Mouse (Mus musculus) liver, embryonic 16.5 days (tissue): Measurements from ENCODE around the gene Slc2a4. TPM values are rescaled to one million over a fixed set of nuclear protein-coding genes. Genes with fewer than 3 reads are reported as not detected.

Experiments
- ATAC-seq: fragments of 200-750 bp; cut with Nextera tagmentation; 2 replicates; pipeline ENCODE4 v1.8.0; 2017; ENCODE audit warnings: low read depth, mild to moderate bottlenecking, moderate number of reproducible peaks, moderate library complexity
- H3K27ac ChIP-seq: fragments of 300-500 bp; sonication (generic); 2 replicates; pipeline ENCODE4 v1.5.1; 2014; ENCODE audit warnings: mild to moderate bottlenecking, low read length
- H3K27me3 ChIP-seq: fragments of 300-500 bp; sonication (generic); 2 replicates; pipeline ENCODE4 v1.6.1; 2014; ENCODE audit warnings: low read depth, low read length, mixed read lengths; ENCODE audit not compliant: control insufficient read depth, insufficient read depth
- H3K36me3 ChIP-seq: fragments of 300-500 bp; sonication (generic); 2 replicates; pipeline ENCODE4 v1.6.1; 2014; ENCODE audit warnings: mild to moderate bottlenecking; ENCODE audit not compliant: control insufficient read depth, insufficient read depth
- H3K4me1 ChIP-seq: fragments of 300-500 bp; sonication (generic); 2 replicates; pipeline ENCODE4 v1.6.1; 2014; ENCODE audit warnings: low read depth, low read length, mixed read lengths; ENCODE audit not compliant: control insufficient read depth
- H3K4me2 ChIP-seq: fragments of 300-500 bp; sonication (generic); 2 replicates; pipeline ENCODE4 v1.6.1; 2014; ENCODE audit warnings: low read depth, low read length, mixed read lengths
- H3K4me3 ChIP-seq: fragments of 300-500 bp; sonication (generic); 2 replicates; pipeline ENCODE4 v1.5.1; 2014; ENCODE audit warnings: low read depth, mild to moderate bottlenecking, low read length
- H3K9ac ChIP-seq: fragments of 300-500 bp; sonication (generic); 2 replicates; pipeline ENCODE4 v1.6.1; 2014; ENCODE audit warnings: low read depth, low read length
- H3K9me3 ChIP-seq: fragments of 300-500 bp; sonication (generic); replicated peaks from 2 replicates; pipeline ENCODE4 v1.6.1; 2016; ENCODE audit warnings: low read length; ENCODE audit not compliant: control insufficient read depth
- WGBS: fragments of 180-500 bp; shearing (Covaris S2); extraction: QIAGEN DNeasy Blood & Tissue Kit; methylation state at CpG from one replicate; pipeline ENCODE4 v1.1.7; 2014; ENCODE audit not compliant: insufficient replicate concordance; 5-methylcytosine and 5-hydroxymethylcytosine counted together
- polyA plus RNA-seq: library from polyadenylated mRNA; unstranded; fragments of >200 nt; fragmentation: Nextera tagmentation; extraction: Ambion mirVana; gene quantifications from 2 replicates; pipeline ENCODE4 v1.2.1, GENCODE M21; 2015

Slc2a4 gene
- polyA plus RNA-seq, 1 experiment from 2014 or later = 22.6 TPM

GRCm38 (mm10) chr11:69915667-69916627 is 32.0 kb downstream of the Slc2a4 start:
- Histone ChIP-seq H3K4me3 (peak overlapping the region; percentile 93), H3K36me3 (peaks cover 54% of the 10 kb centered on the region), H3K4me2 (peak overlapping the region; percentile 96), H3K4me1 (peaks cover 52% of the 10 kb centered on the region), H3K27me3 (no peaks in the 10 kb centered on the region), H3K9ac (peak overlapping the region; percentile 94), H3K9me3 (no peaks in the 10 kb centered on the region), H3K27ac (peak overlapping the region; percentile 99)
- 21% methylated on average over 5 of the region's 5 CpGs for WGBS
- peak; percentile 64 for ATAC-seq

GRCm38 (mm10) chr11:69914917-69915430 is 33.0 kb downstream of the Slc2a4 start:
- peak overlapping the region; percentile 99 for H3K27ac ChIP-seq
- no peak for ATAC-seq
- peak overlapping the region; percentile 96 for H3K4me2 ChIP-seq
- no peaks in the 10 kb centered on the region for H3K9me3 ChIP-seq
- WGBS = 24% methylated on average over 9 of the region's 9 CpGs
- peak overlapping the region; percentile 94 for H3K9ac ChIP-seq
- H3K27me3 ChIP-seq = no peaks in the 10 kb centered on the region
- H3K36me3 ChIP-seq = peaks cover 59% of the 10 kb centered on the region
- H3K4me3 ChIP-seq = peak overlapping the region; percentile 93
- H3K4me1 ChIP-seq = peaks cover 52% of the 10 kb centered on the region

- Histone ChIP-seq H3K9me3 (no peaks in the 10 kb centered on the region), H3K9ac (peak overlapping the region; percentile 94), H3K27me3 (no peaks in the 10 kb centered on the region), H3K27ac (peak overlapping the region; percentile 99), H3K4me1 (peaks cover 50% of the 10 kb centered on the region), H3K4me2 (peak overlapping the region; percentile 96), H3K4me3 (peak overlapping the region; percentile 93), H3K36me3 (peaks cover 62% of the 10 kb centered on the region)
- ATAC-seq = peak; percentile 8
- 1% methylated on average over 17 of the region's 17 CpGs for WGBS
Observed at GRCm38 (mm10) chr11:69914372-69914764, 33.6 kb downstream of the Slc2a4 start.

- Histone ChIP-seq H3K9ac (peak within 1 kb of the TSS; percentile 94), H3K4me1 (peaks cover 44% of the 10 kb centered on the region), H3K4me2 (peak within 1 kb of the TSS; percentile 96), H3K36me3 (peaks cover 65% of the 10 kb centered on the region), H3K27me3 (no peaks in the 10 kb centered on the region), H3K27ac (peak within 1 kb of the TSS; percentile 99), H3K4me3 (peak within 1 kb of the TSS; percentile 93), H3K9me3 (no peaks in the 10 kb centered on the region)
- peak; percentile 75 for ATAC-seq
- WGBS = 2% methylated on average over 61 of the region's 61 CpGs
Observed at GRCm38 (mm10) chr11:69913554-69914371, 34.2 kb downstream of the Slc2a4 start, which contains the start of gene Gps2. Gene Gps2 (plus strand): TSS chr11:69913888.

GRCm38 (mm10) chr11:69912716-69913530 is 35.1 kb downstream of the Slc2a4 start:
- WGBS = 74% methylated on average over 15 of the region's 15 CpGs
- ATAC-seq = no peak
- Histone ChIP-seq H3K36me3 (peaks cover 65% of the 10 kb centered on the region), H3K9ac (peak overlapping the region; percentile 94), H3K27me3 (no peaks in the 10 kb centered on the region), H3K4me1 (peaks cover 36% of the 10 kb centered on the region), H3K9me3 (no peaks in the 10 kb centered on the region), H3K27ac (peak overlapping the region; percentile 71), H3K4me2 (peak overlapping the region; percentile 96), H3K4me3 (peak overlapping the region; percentile 93)

- WGBS = 81% methylated on average over 6 of the region's 6 CpGs
- Histone ChIP-seq H3K4me3 (no peak overlapping the region), H3K27ac (no peak overlapping the region), H3K9ac (no peak overlapping the region), H3K36me3 (peaks cover 65% of the 10 kb centered on the region), H3K4me1 (peaks cover 24% of the 10 kb centered on the region), H3K4me2 (no peak overlapping the region), H3K27me3 (no peaks in the 10 kb centered on the region), H3K9me3 (no peaks in the 10 kb centered on the region)
- ATAC-seq = no peak
Observed at GRCm38 (mm10) chr11:69911701-69912100, 36.3 kb downstream of the Slc2a4 start.

- H3K4me2 ChIP-seq = no peak overlapping the region
- no peak overlapping the region for H3K27ac ChIP-seq
- H3K4me3 ChIP-seq = no peak overlapping the region
- 82% methylated on average over 17 of the region's 17 CpGs for WGBS
- H3K36me3 ChIP-seq = peaks cover 66% of the 10 kb centered on the region
- H3K9me3 ChIP-seq = no peaks in the 10 kb centered on the region
- H3K9ac ChIP-seq = no peak overlapping the region
- ATAC-seq = no peak
- no peaks in the 10 kb centered on the region for H3K27me3 ChIP-seq
- peaks cover 17% of the 10 kb centered on the region for H3K4me1 ChIP-seq
Observed at GRCm38 (mm10) chr11:69910781-69911560, 37.0 kb downstream of the Slc2a4 start.
